Mouse (Mus musculus): ENCODE data around the gene Il1f8. TPM values are rescaled to one million over a fixed set of nuclear protein-coding genes. Genes with fewer than 3 reads are reported as not detected.

Il1f8 gene
- not detected for polyA plus RNA-seq (2017; shearing (Covaris generic))

GRCm38 (mm10) chr2:24152861-24153260 lies at the start of gene Il1f8:
Il1f8 (plus strand) TSS chr2:24153161.

GRCm38 (mm10) chr2:24186176-24186575 lies 33.2 kb downstream of the Il1f8 start, which contains the start of gene Il1f9:
Il1f9 (plus strand) TSS chr2:24186476.

Other genes with a start within 250 kb of the Il1f8 start
- under 1 TPM; 0.48 to 0.83 TPM for gene Hnmt, start 103.8 kb upstream of the Il1f8 start, polyA plus RNA-seq (2017; shearing (Covaris generic))
- gene Tbpl2, start 56.6 kb upstream of the Il1f8 start, polyA plus RNA-seq (2017; shearing (Covaris generic)) = not detected
- not detected for gene Il1f9, start 33.3 kb downstream of the Il1f8 start, polyA plus RNA-seq (2017; shearing (Covaris generic))
- gene Il1f6, start 62.3 kb downstream of the Il1f8 start, polyA plus RNA-seq (2017; shearing (Covaris generic)) = not detected
- under 1 TPM in 1 of 2 experiments, not detected in 1; 0.55 TPM for gene Il1f5, start 123.8 kb downstream of the Il1f8 start, polyA plus RNA-seq (2017; shearing (Covaris generic))
- gene Il1f10, start 138.0 kb downstream of the Il1f8 start, polyA plus RNA-seq (2017; shearing (Covaris generic)) = not detected
- gene Il1rn, start 183.7 kb downstream of the Il1f8 start, polyA plus RNA-seq (2017; shearing (Covaris generic)) = 1 to 10 TPM; 1.3 to 1.4 TPM
- gene Psd4, start 214.4 kb downstream of the Il1f8 start, polyA plus RNA-seq (2017; shearing (Covaris generic)) = 100 to 1,000 TPM; 137 to 142 TPM

All from inflammation-experienced regulatory T-cells (primary cell).